Mouse (Mus musculus) bone marrow macrophage, adult 2 months (primary cell): ENCODE measurements around the gene Ino80d.

Experiments used
- CTCF ChIP-seq: IDR thresholded peaks from 2 replicates; pipeline ENCODE4 v1.5.1; 2012; ENCODE audit warnings: low read depth, mild to moderate bottlenecking, low read length, moderate library complexity
- POLR2A ChIP-seq: IDR thresholded peaks from 2 replicates; pipeline ENCODE4 v1.6.1; 2012; ENCODE audit warnings: mild to moderate bottlenecking, low read depth, low read length, borderline replicate concordance

DNA sequence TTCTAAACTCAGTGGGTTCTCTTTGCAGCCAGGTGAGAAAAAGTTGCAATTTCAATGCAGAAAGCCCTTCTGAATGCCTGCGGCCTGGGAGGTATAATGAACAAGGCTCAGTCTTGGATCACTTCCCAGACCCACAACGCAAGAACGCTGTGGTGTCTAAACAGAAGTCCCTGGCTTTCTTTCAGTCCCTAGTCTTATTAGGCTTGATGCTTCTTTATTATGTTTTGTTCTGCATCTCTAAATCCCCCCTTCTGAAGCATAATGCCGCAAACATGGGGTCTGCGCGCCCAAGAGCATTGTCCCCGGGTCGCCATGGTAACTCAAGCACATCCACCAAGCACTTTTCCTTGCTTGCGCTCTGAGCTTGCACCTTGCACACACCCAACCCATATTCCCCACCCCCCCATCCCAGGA is 180.4 kb downstream of the Ino80d start:
- TF ChIP-seq POLR2A = no peak
- no peak for TF ChIP-seq CTCF
